Mouse (Mus musculus) large intestine, adult 2 months (tissue): Measurements from ENCODE around the gene Plscr2. TPM values are rescaled to one million over a fixed set of nuclear protein-coding genes. Genes with fewer than 3 reads are reported as not detected.

ENCODE experiments used
- DNase-seq: peaks from one replicate; pipeline ENCODE4 v3.0.0-alpha.2; 2012; ENCODE audit warnings: low read depth, low spot score
- WGBS: fragments of 180-500 bp; shearing (Covaris S2); methylation state at CpG from one replicate; pipeline ENCODE4 v1.1.7; 2018; 5-methylcytosine and 5-hydroxymethylcytosine counted together
- polyA plus RNA-seq: library from polyadenylated mRNA; depleted of rRNA; stranded (reverse); fragments of >200 nt; gene quantifications from 2 replicates; pipeline ENCODE4 v1.2.3, GENCODE M21; 2012; rRNA removed

Gene Plscr2
- polyA plus RNA-seq, 1 experiment: 1.2 TPM

- no peak for DNase-seq
- WGBS: 91% methylated on average over 6 of the region's 6 CpGs
Observed at GRCm38 (mm10) chr9:92335277-92335818, 59.9 kb downstream of the Plscr2 start.

GRCm38 (mm10) chr9:92337063-92337462 lies 61.7 kb downstream of the Plscr2 start:
- DNase-seq: no peak
- 67% methylated on average over 1 of the region's 1 CpGs for WGBS

GRCm38 (mm10) chr9:92337661-92338060 lies 62.3 kb downstream of the Plscr2 start:
- WGBS: 38% methylated on average over 3 of the region's 3 CpGs
- DNase-seq: no peak

- DNase-seq: peak; percentile 64
- WGBS: 25% methylated on average over 1 of the region's 1 CpGs
Observed at GRCm38 (mm10) chr9:92338954-92339353, 63.6 kb downstream of the Plscr2 start.

Other genes with a start within 250 kb of the Plscr2 start
- not detected in 2 replicates for gene Plscr5, start 82.7 kb upstream of the Plscr2 start, polyA plus RNA-seq
- 24.1 and 62.9 TPM in 2 replicates for gene Plscr1, start 25.9 kb upstream of the Plscr2 start, polyA plus RNA-seq
- gene 1700057G04Rik, start 33.8 kb downstream of the Plscr2 start, polyA plus RNA-seq: not detected in 2 replicates
- 1.8 and 2.5 TPM in 2 replicates for gene Plscr4, start 181.8 kb downstream of the Plscr2 start, polyA plus RNA-seq